Mouse (Mus musculus) ES-Bruce4 (cell line): ENCODE measurements around the gene Plcl1.

ENCODE experiments used
- CTCF ChIP-seq: IDR thresholded peaks from one replicate; pipeline ENCODE4 v1.8.1; 2011; ENCODE audit warnings: low read depth, low read length
- EP300 ChIP-seq: IDR thresholded peaks from 2 replicates; pipeline ENCODE4 v1.6.1; 2011; ENCODE audit warnings: low read depth, low read length; ENCODE audit not compliant: insufficient read depth
- POLR2A ChIP-seq: IDR thresholded peaks from one replicate; pipeline ENCODE4 v1.8.1; 2011; ENCODE audit warnings: low read length; ENCODE audit not compliant: insufficient read depth

DNA sequence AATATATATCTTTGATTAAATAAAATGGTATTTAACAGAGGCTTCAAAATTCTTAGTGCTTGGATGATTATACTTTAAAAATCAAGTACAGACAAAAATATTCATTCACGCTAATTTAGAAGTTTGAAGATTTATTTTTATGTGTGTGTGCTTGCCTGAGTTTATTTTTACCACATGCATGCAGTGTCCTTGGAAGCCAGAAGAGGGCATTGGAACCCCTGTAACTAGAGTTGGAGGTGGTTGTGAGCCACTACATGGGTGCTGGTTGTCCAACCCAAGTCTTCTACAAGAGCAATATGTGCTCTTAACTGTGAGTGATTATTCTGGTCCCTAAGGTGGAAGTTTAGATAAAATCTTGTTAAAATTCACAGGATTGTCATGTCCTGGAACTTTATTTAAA lies 24.0 kb downstream of the Plcl1 start:
- no peak for TF ChIP-seq POLR2A
- TF ChIP-seq EP300, result no peak
- TF ChIP-seq CTCF, result no peak
